Mouse (Mus musculus) kidney, embryonic 14.5 days (tissue): Measurements from ENCODE around the gene Rrp8. TPM values are rescaled to one million over a fixed set of nuclear protein-coding genes. Genes with fewer than 3 reads are reported as not detected.
"Not testable (repeated sequence)": the region's sequence is repeated elsewhere in the genome, so short reads cannot be mapped to it uniquely, and the experiment has no call there.

Experiments
- ATAC-seq: fragments of 200-750 bp; cut with Nextera tagmentation; 2 replicates; pipeline ENCODE4 v1.8.0; 2017; ENCODE audit warnings: moderate number of reproducible peaks, mild to moderate bottlenecking, moderate TSS enrichment, moderate library complexity; ENCODE audit not compliant: low FRiP score, low TSS enrichment
- H3K27ac ChIP-seq: fragments of 300-500 bp; sonication (generic); 2 replicates; pipeline ENCODE4 v1.5.1; 2014; ENCODE audit warnings: low read depth, mild to moderate bottlenecking, low read length, moderate library complexity, mixed read lengths
- H3K27me3 ChIP-seq: fragments of 300-500 bp; sonication (generic); 2 replicates; pipeline ENCODE4 v1.6.1; 2014; ENCODE audit warnings: mild to moderate bottlenecking, low read length; ENCODE audit not compliant: control insufficient read depth, insufficient read depth
- H3K36me3 ChIP-seq: fragments of 300-500 bp; sonication (generic); 2 replicates; pipeline ENCODE4 v1.6.1; 2014; ENCODE audit warnings: low read length, mixed read lengths; ENCODE audit not compliant: control insufficient read depth, insufficient read depth
- H3K4me1 ChIP-seq: fragments of 300-500 bp; sonication (generic); 2 replicates; pipeline ENCODE4 v1.6.1; 2014; ENCODE audit warnings: low read length, mixed read lengths; ENCODE audit not compliant: control insufficient read depth, insufficient read depth
- H3K4me2 ChIP-seq: fragments of 300-500 bp; sonication (generic); replicated peaks from 2 replicates; pipeline ENCODE4 v1.6.1; 2014; ENCODE audit warnings: low read depth, mild to moderate bottlenecking, low read length
- H3K4me3 ChIP-seq: fragments of 300-500 bp; sonication (generic); 2 replicates; pipeline ENCODE4 v1.5.1; 2014; ENCODE audit warnings: mild to moderate bottlenecking, low read length
- H3K9ac ChIP-seq: fragments of 300-500 bp; sonication (generic); 2 replicates; pipeline ENCODE4 v1.6.1; 2014; ENCODE audit warnings: low read depth, mild to moderate bottlenecking, low read length, moderate library complexity
- H3K9me3 ChIP-seq: fragments of 300-500 bp; sonication (generic); 2 replicates; pipeline ENCODE4 v1.6.1; 2016; ENCODE audit warnings: low read length; ENCODE audit not compliant: control insufficient read depth
- WGBS: fragments of 180-500 bp; shearing (Covaris S2); extraction: QIAGEN DNeasy Blood & Tissue Kit; methylation state at CpG from one replicate; pipeline ENCODE4 v1.1.7; 2014; 5-methylcytosine and 5-hydroxymethylcytosine counted together
- polyA plus RNA-seq: library from polyadenylated mRNA; unstranded; fragments of >200 nt; fragmentation: Nextera tagmentation; extraction: Ambion mirVana; gene quantifications from 2 replicates; pipeline ENCODE4 v1.2.1, GENCODE M21; 2014

Gene Rrp8
- polyA plus RNA-seq, 1 experiment from 2014 or later, result 46.7 TPM

- H3K27ac ChIP-seq, result peak overlapping the region; percentile 17; the same call in 1 of the 2 replicates
- peaks cover 67% of the 10 kb centered on the region for H3K36me3 ChIP-seq
- no peak overlapping the region for H3K9ac ChIP-seq
- no peak overlapping the region for H3K4me3 ChIP-seq
- peaks cover 4% of the 10 kb centered on the region; the same call in 1 of the 2 replicates for H3K4me1 ChIP-seq
- ATAC-seq, result peak; percentile 14; the same call in 1 of the 2 replicates
- H3K27me3 ChIP-seq, result no peaks in the 10 kb centered on the region
- WGBS, result 90% methylated on average over 2 of the region's 2 CpGs
- H3K4me2 ChIP-seq, result no peak overlapping the region; the same call in 1 of the 2 replicates
- no peaks in the 10 kb centered on the region for H3K9me3 ChIP-seq
These were observed 15.5 kb upstream of the Rrp8 start for GRCm38 (mm10) chr7:105752716-105753115.

DNA sequence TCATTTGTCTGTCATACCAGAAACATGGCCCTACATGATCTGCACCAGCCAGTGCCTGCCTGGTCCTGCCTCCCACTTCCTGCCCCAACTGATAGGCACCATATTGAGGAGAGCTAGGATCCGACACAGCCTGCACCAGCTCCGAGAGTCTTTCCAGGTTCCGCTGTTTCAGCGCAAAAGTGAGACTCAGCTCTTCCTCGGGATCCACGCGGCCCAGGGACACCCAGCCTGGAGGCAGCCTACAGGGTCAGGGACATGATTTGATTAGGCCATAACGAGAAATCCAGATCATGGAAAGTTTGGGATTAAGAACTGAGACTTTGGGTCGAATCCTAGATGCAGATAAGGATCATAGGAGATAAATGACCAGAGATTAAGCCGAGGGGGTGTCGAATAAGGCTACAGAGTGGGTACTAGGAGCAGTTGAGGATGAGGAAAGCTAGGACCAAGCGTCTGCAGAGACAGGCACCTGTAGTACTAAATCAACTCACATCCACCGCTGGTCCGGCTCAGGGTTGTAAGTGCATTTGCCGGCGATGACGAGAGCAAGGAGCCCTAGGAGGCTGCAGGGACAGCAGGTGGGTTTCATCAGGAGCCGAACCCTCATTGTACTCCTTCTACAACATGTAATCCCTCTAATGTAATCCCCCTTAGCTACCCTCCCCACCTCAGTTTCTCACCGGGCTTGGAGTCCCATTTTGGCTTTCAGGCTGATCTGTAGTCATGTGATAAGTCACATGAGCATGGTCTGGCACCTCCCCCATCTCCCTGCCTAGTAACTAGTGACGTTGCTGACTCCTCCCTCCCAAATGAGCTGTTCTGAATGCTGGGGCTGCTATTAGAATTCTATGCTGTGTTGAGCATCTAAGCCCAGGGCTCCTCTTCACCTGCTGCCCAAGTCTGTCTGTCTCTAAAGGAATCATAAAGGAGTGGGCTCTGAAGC is 14.6 kb upstream of the Rrp8 start, which contains the start of gene Tpp1:
TSS of gene Tpp1 (minus strand) at position 745 of the 943 bp plus-strand sequence.
- peak within 1 kb of the TSS; percentile 17; the same call in 1 of the 2 replicates for H3K27ac ChIP-seq

GRCm38 (mm10) chr7:105747776-105748175 is 10.6 kb upstream of the Rrp8 start:
- 84% methylated on average over 2 of the region's 2 CpGs for WGBS
- no peak overlapping the region for H3K9ac ChIP-seq
- H3K36me3 ChIP-seq, result peaks cover 32% of the 10 kb centered on the region
- ATAC-seq, result no peak
- no peak overlapping the region for H3K4me3 ChIP-seq
- H3K27me3 ChIP-seq, result no peaks in the 10 kb centered on the region
- no peak overlapping the region for H3K27ac ChIP-seq
- H3K4me1 ChIP-seq, result peaks cover 9% of the 10 kb centered on the region; the same call in 1 of the 2 replicates
- H3K4me2 ChIP-seq, result no peak overlapping the region
- no peaks in the 10 kb centered on the region for H3K9me3 ChIP-seq

More for the DNA sequence above, 14.6 kb upstream of the Rrp8 start, which contains the start of gene Tpp1:
- Histone ChIP-seq H3K9me3 (no peaks in the 10 kb centered on the region), H3K4me3 (peak within 1 kb of the TSS; percentile 61), H3K4me2 (peak within 1 kb of the TSS; percentile 70), H3K4me1 (peaks cover 4% of the 10 kb centered on the region; the same call in 1 of the 2 replicates), H3K27me3 (no peaks in the 10 kb centered on the region), H3K36me3 (peaks cover 62% of the 10 kb centered on the region), H3K9ac (peak within 1 kb of the TSS; percentile 66)
- ATAC-seq, result peak; percentile 94
- WGBS, result 19% methylated on average over 20 of the region's 20 CpGs

DNA sequence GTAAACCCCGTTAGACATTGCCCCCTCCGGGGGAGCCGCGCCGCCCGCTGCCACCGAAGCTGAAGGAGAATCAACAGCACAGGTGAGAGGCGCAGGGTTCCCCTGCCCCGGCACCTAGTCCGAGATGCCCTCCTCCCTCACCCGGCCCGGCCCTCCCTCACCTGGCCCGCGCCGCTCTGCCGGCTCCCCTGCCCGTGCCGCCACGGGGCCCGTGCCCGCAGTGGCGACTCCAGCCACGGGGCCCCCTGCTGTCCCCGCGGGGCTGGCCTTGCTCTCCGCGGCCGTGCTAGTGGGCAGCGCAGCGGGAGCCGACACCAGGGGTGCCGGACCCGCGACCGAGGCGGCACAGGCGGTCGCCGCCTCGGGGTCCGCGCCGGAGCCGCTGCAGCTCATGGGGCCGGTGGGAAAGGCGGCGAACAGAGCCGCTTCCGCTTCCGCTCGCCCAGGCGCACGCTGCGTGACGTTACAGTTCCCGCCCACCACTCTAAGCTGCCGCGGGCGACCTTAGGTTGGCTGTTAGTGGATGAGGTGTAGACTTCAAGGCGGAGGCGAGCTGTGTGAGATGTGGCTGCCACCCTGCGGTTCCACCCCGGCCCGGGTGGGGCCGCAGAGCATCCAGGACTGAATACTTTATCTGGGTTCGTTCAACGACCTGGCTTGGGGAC is 6.9 kb upstream of the Rrp8 start, which contains the start of gene Taf10:
TSS of gene Taf10 (minus strand) at position 436 of the 665 bp plus-strand sequence.
- Histone ChIP-seq H3K27ac (peak within 1 kb of the TSS; percentile 80), H3K4me2 (peak within 1 kb of the TSS; percentile 76), H3K4me1 (peaks cover 8% of the 10 kb centered on the region; the same call in 1 of the 2 replicates), H3K27me3 (no peaks in the 10 kb centered on the region), H3K4me3 (peak within 1 kb of the TSS; percentile 91), H3K9me3 (no peaks in the 10 kb centered on the region), H3K36me3 (peaks cover 58% of the 10 kb centered on the region), H3K9ac (peak within 1 kb of the TSS; percentile 96)
- peak; percentile 98 for ATAC-seq
- under 1% methylated on average over 66 of the region's 67 CpGs for WGBS

- ATAC-seq, H3K27me3 ChIP-seq, H3K9me3 ChIP-seq: not testable (repeated sequence)
- H3K9ac ChIP-seq, result peak overlapping the region; percentile 96
- peaks cover 14% of the 10 kb centered on the region; the same call in 1 of the 2 replicates for H3K4me1 ChIP-seq
- peaks cover 53% of the 10 kb centered on the region for H3K36me3 ChIP-seq
- H3K4me2 ChIP-seq, result peak overlapping the region; percentile 76
- peak overlapping the region; percentile 91 for H3K4me3 ChIP-seq
- peak overlapping the region; percentile 80 for H3K27ac ChIP-seq
- WGBS, result 33% methylated on average over 20 of the region's 20 CpGs
These were observed 6.2 kb upstream of the Rrp8 start for GRCm38 (mm10) chr7:105743246-105743925.

DNA sequence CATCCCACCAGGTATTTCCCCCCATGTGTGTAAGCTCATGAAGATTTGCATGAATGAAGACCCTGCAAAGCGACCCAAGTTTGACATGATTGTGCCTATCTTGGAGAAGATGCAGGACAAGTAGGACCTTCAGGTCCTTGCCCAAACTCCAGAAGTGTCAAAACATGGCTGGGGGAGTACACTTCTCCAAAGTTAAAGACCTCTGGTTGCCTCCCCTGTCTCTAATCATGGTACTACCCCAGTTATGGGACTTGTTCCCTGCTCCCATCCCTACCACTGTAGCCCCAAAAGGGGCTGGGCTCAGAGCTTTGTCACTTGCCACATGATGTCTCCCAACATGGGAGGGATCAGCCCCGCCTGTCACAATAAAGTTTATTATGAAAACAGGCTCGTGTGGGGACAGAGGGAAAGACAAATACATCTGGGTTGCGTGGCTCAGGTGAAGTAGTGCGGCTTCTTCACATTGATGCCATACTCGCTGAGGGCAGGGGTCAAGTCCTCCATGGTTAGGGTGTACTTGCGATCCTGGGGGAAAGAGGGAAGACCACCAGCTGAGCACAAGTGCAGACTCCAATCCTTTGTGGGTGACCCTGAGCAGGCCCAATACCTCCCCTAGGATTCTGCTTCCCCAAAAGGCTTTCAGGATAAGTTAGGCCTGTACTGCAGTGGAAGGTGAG is 5.5 kb upstream of the Rrp8 start:
- not testable (repeated sequence) for H3K9me3 ChIP-seq, H3K27ac ChIP-seq
- peak overlapping the region; percentile 91; the same call in 1 of the 2 replicates for H3K4me3 ChIP-seq

DNA sequence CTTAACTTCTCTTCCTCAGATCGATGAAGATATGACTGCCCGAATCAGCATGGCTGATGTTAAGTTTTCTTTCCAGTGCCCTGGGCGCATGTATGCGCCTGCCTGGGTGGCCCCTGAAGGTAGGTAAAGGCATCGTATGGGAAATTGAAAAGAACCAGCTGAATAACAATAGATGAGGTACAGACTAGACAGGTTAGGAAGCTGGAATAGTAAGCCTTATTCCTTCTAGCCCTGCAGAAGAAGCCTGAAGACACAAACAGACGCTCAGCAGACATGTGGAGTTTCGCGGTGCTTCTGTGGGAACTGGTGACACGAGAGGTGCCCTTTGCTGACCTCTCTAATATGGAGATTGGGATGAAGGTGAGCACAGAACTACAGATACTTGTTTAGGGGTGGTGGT is 4.8 kb upstream of the Rrp8 start:
- no peaks in the 10 kb centered on the region for H3K27me3 ChIP-seq
- peaks cover 22% of the 10 kb centered on the region for H3K4me1 ChIP-seq
- H3K4me3 ChIP-seq, result no peak overlapping the region
- H3K9me3 ChIP-seq, result no peaks in the 10 kb centered on the region
- no peak for ATAC-seq
- no peak overlapping the region for H3K9ac ChIP-seq
- no peak overlapping the region for H3K4me2 ChIP-seq
- H3K36me3 ChIP-seq, result peaks cover 44% of the 10 kb centered on the region
- 95% methylated on average over 9 of the region's 9 CpGs for WGBS
- H3K27ac ChIP-seq, result no peak overlapping the region

More for the DNA sequence above, 5.5 kb upstream of the Rrp8 start:
- H3K36me3 ChIP-seq, result peaks cover 48% of the 10 kb centered on the region
- H3K4me1 ChIP-seq, result peaks cover 19% of the 10 kb centered on the region
- not testable (repeated sequence) for H3K9ac ChIP-seq, ATAC-seq, H3K27me3 ChIP-seq
- 80% methylated on average over 7 of the region's 7 CpGs for WGBS
- H3K4me2 ChIP-seq, result peak overlapping the region; percentile 76; the same call in 1 of the 2 replicates

DNA sequence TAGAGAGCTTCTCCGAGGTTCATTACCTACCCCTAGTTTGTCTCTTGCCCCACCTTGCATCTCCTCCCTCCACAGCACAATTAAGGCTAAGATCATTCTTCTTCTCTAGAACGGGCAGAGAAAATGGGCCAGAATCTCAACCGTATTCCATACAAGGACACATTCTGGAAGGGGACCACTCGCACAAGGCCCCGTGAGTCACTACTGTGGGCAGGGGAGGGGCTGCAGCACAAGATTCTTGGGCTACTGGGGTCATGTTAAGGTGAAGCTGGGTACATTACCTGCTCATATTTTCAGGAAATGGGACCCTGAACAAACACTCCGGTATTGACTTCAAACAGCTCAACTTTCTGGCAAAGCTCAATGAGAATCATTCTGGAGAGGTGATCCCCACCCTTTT is 3.7 kb upstream of the Rrp8 start:
- H3K36me3 ChIP-seq, result peaks cover 37% of the 10 kb centered on the region
- H3K27me3 ChIP-seq, result no peaks in the 10 kb centered on the region
- no peak overlapping the region for H3K9ac ChIP-seq
- H3K4me2 ChIP-seq, result no peak overlapping the region
- no peaks in the 10 kb centered on the region for H3K9me3 ChIP-seq
- no peak overlapping the region for H3K4me3 ChIP-seq
- H3K4me1 ChIP-seq, result peaks cover 22% of the 10 kb centered on the region
- ATAC-seq, result no peak
- H3K27ac ChIP-seq, result no peak overlapping the region
- WGBS, result 87% methylated on average over 6 of the region's 6 CpGs
